Mouse (Mus musculus) forebrain, embryonic 14.5 days (tissue): Measurements from ENCODE around the gene Clip1. TPM values are rescaled to one million over a fixed set of nuclear protein-coding genes. Genes with fewer than 3 reads are reported as not detected.
A peak's percentile ranks its signal among the peaks of the same experiment; 100 is the strongest.

Source experiments
- ATAC-seq: fragments of 200-750 bp; cut with Nextera tagmentation; 2 replicates; pipeline ENCODE4 v1.8.0; 2017; ENCODE audit warnings: mild to moderate bottlenecking, moderate library complexity
- DNase-seq: peaks from one replicate; pipeline ENCODE4 v3.0.0-alpha.2; 2015; ENCODE audit warnings: low spot score
- H3K27ac ChIP-seq: fragments of 300-500 bp; sonication (generic); 2 replicates; pipeline ENCODE4 v1.5.1; 2014; ENCODE audit warnings: low read depth, mild to moderate bottlenecking, control low read depth, low read length, moderate library complexity
- H3K27me3 ChIP-seq: fragments of 300-500 bp; sonication (generic); replicated peaks from 2 replicates; pipeline ENCODE4 v1.6.1; 2014; ENCODE audit warnings: low read length, control low read depth, mixed read lengths; ENCODE audit not compliant: control insufficient read depth, insufficient read depth
- H3K36me3 ChIP-seq: fragments of 300-500 bp; sonication (generic); 2 replicates; pipeline ENCODE4 v1.6.1; 2014; ENCODE audit warnings: low read length, control low read depth; ENCODE audit not compliant: control insufficient read depth, insufficient read depth
- H3K4me1 ChIP-seq: fragments of 300-500 bp; sonication (generic); 2 replicates; pipeline ENCODE4 v1.6.1; 2014; ENCODE audit warnings: antibody characterized with exemption, low read length, control low read depth; ENCODE audit not compliant: control insufficient read depth, insufficient read depth
- H3K4me2 ChIP-seq: fragments of 300-500 bp; sonication (generic); 2 replicates; pipeline ENCODE4 v1.6.1; 2014; ENCODE audit warnings: mild to moderate bottlenecking, control low read depth, low read length
- H3K4me3 ChIP-seq: fragments of 300-500 bp; sonication (generic); 2 replicates; pipeline ENCODE4 v1.5.1; 2014; ENCODE audit warnings: low read depth, low read length, control low read depth
- H3K9ac ChIP-seq: fragments of 300-500 bp; sonication (generic); 2 replicates; pipeline ENCODE4 v1.6.1; 2014; ENCODE audit warnings: mild to moderate bottlenecking, low read length, control low read depth, moderate library complexity
- H3K9me3 ChIP-seq: fragments of 300-500 bp; sonication (generic); replicated peaks from 2 replicates; pipeline ENCODE4 v1.6.1; 2016; ENCODE audit warnings: low read length, control low read depth, mixed read lengths; ENCODE audit not compliant: control insufficient read depth
- WGBS: fragments of 180-500 bp; shearing (Covaris S2); extraction: QIAGEN DNeasy Blood & Tissue Kit; methylation state at CpG from one replicate; pipeline ENCODE4 v1.1.7; 2014; 5-methylcytosine and 5-hydroxymethylcytosine counted together
- polyA plus RNA-seq: library from polyadenylated mRNA; unstranded; fragments of >200 nt; fragmentation: Nextera tagmentation; extraction: Ambion mirVana; gene quantifications from 2 replicates; pipeline ENCODE4 v1.2.1, GENCODE M21; 2014

Clip1 gene
- polyA plus RNA-seq, 1 experiment from 2014 or later = 45.9 TPM

GRCm38 (mm10) chr5:123641259-123641900 lies 43.0 kb downstream of the Clip1 start:
- Histone ChIP-seq H3K9ac (no peak overlapping the region), H3K9me3 (no peaks in the 10 kb centered on the region), H3K4me3 (no peak overlapping the region), H3K4me1 (no peaks in the 10 kb centered on the region), H3K4me2 (no peak overlapping the region), H3K36me3 (peaks cover 79% of the 10 kb centered on the region), H3K27ac (no peak overlapping the region), H3K27me3 (no peaks in the 10 kb centered on the region)
- no peak for ATAC-seq
- 89% methylated on average over 7 of the region's 7 CpGs for WGBS
- no peak for DNase-seq

DNA sequence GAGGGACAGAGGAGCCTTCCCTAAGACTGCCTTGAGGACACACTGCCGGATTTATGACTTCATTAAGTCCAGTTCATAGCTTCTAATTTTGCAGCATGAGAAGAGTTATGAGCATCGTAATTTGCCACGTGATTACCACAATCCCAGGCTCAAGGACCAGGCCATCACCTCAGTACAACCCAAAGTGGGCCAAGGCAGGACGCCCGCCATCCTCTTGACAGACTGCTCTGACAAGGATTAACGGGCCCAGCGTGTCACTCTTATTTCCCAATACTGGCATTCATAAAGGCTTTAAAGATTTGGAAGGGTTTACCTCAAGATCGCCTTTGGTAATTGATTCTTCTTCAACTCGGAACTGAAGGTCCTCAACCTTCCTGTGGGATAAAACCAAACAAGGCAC lies 44.2 kb downstream of the Clip1 start:
- Histone ChIP-seq H3K9me3 (no peaks in the 10 kb centered on the region), H3K27ac (no peak overlapping the region), H3K9ac (no peak overlapping the region), H3K27me3 (no peaks in the 10 kb centered on the region), H3K36me3 (peaks cover 77% of the 10 kb centered on the region), H3K4me3 (no peak overlapping the region), H3K4me1 (no peaks in the 10 kb centered on the region), H3K4me2 (no peak overlapping the region)
- ATAC-seq (no peak), DNase-seq (no peak)
- WGBS = 88% methylated on average over 9 of the region's 9 CpGs

DNA sequence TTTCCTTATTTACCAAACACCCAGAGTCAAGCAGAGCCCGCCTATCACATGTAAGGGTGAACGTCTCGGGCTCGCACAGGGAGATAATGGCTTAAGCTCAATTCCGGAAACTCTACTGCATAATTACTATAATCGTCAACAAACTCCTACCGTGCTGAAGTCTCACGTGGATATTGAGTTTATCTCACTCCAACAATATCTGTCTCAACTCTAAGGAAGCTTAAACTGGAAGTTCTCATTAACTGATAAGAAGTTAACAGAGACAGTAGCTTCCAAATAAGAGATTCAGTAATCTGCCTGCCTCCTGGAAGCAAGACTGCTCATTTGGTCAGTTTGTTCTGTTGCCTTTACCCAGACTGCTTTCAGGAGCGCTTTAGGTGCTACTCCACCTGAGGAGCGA lies 53.2 kb downstream of the Clip1 start:
- ATAC-seq = no peak
- no peaks in the 10 kb centered on the region for H3K4me1 ChIP-seq
- H3K4me3 ChIP-seq = no peak overlapping the region
- 88% methylated on average over 10 of the region's 10 CpGs for WGBS
- peaks cover 55% of the 10 kb centered on the region for H3K36me3 ChIP-seq
- H3K9me3 ChIP-seq = no peaks in the 10 kb centered on the region
- H3K9ac ChIP-seq = no peak overlapping the region
- no peak overlapping the region for H3K27ac ChIP-seq
- no peaks in the 10 kb centered on the region for H3K27me3 ChIP-seq
- DNase-seq = no peak
- H3K4me2 ChIP-seq = no peak overlapping the region

DNA sequence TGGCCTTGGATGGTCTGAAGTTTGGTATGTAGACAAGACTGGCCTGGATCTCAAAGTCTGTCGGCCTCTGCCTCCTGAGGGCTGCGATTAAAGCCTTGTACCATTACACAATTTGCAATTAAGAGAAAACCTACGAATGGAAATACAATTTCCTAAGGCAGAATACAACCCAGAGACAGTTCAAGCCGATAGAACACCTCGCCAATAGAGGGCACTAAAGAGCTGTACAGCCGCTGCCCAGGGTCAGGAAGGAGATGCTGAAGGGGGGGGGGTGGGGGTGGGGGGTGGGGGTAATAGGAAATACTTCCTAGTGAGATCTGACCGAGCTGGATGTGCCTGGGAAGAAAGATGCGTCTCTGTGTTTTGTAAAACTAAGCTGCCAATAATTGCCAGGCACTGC lies 57.8 kb downstream of the Clip1 start:
- peak; percentile 54; the same call in 1 of the 2 replicates for ATAC-seq
- Histone ChIP-seq H3K27ac (no peak overlapping the region), H3K36me3 (peaks cover 43% of the 10 kb centered on the region)

DNA sequence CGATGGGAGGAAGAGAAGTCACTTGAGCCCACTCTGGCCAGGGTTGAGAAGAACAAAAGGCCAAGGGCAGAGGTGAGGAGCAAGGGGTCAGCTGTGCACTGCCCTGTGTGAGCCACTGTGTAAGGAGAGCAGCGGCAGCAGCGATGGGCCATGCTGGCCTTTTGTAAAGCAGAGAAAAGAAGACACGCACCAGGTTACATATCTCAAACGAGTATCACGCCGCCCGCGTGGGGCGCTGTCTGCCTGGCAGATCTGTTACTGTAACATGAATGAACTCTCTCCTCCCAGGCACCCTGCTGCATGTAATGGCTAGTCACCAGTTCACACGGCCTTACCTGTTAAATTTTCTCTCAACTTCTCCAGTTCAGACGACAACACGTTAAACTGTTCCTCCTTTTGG lies 62.0 kb downstream of the Clip1 start:
- H3K9ac ChIP-seq = no peak overlapping the region
- 79% methylated on average over 13 of the region's 13 CpGs for WGBS
- H3K4me2 ChIP-seq = no peak overlapping the region
- no peaks in the 10 kb centered on the region for H3K4me1 ChIP-seq
- H3K36me3 ChIP-seq = peaks cover 34% of the 10 kb centered on the region
- no peaks in the 10 kb centered on the region for H3K9me3 ChIP-seq
- ATAC-seq = no peak
- no peak overlapping the region for H3K27ac ChIP-seq
- H3K27me3 ChIP-seq = no peaks in the 10 kb centered on the region
- DNase-seq = no peak
- no peak overlapping the region for H3K4me3 ChIP-seq

More for the DNA sequence above, 57.8 kb downstream of the Clip1 start:
- Histone ChIP-seq H3K27me3 (no peaks in the 10 kb centered on the region), H3K4me2 (no peak overlapping the region), H3K9me3 (no peaks in the 10 kb centered on the region), H3K9ac (no peak overlapping the region), H3K4me1 (no peaks in the 10 kb centered on the region), H3K4me3 (no peak overlapping the region)
- DNase-seq = peak; percentile 70
- 32% methylated on average over 8 of the region's 8 CpGs for WGBS

- H3K4me3 ChIP-seq = no peak overlapping the region
- WGBS = 58% methylated on average over 2 of the region's 2 CpGs
- no peak overlapping the region for H3K9ac ChIP-seq
- peak; percentile 37 for DNase-seq
- peaks cover 69% of the 10 kb centered on the region for H3K36me3 ChIP-seq
- no peak overlapping the region for H3K4me2 ChIP-seq
- H3K27ac ChIP-seq = no peak overlapping the region
- H3K27me3 ChIP-seq = no peaks in the 10 kb centered on the region
- H3K9me3 ChIP-seq = no peaks in the 10 kb centered on the region
- no peaks in the 10 kb centered on the region for H3K4me1 ChIP-seq
- no peak for ATAC-seq
These were observed 65.9 kb downstream of the Clip1 start for GRCm38 (mm10) chr5:123618558-123618957.

GRCm38 (mm10) chr5:123614246-123614645 lies 70.2 kb downstream of the Clip1 start:
- WGBS = 93% methylated on average over 24 of the region's 24 CpGs
- Histone ChIP-seq H3K27me3 (no peaks in the 10 kb centered on the region), H3K9me3 (no peaks in the 10 kb centered on the region), H3K9ac (no peak overlapping the region), H3K4me1 (no peaks in the 10 kb centered on the region), H3K27ac (no peak overlapping the region), H3K36me3 (peaks cover 80% of the 10 kb centered on the region), H3K4me2 (no peak overlapping the region), H3K4me3 (no peak overlapping the region)
- DNase-seq = no peak
- ATAC-seq = no peak

DNA sequence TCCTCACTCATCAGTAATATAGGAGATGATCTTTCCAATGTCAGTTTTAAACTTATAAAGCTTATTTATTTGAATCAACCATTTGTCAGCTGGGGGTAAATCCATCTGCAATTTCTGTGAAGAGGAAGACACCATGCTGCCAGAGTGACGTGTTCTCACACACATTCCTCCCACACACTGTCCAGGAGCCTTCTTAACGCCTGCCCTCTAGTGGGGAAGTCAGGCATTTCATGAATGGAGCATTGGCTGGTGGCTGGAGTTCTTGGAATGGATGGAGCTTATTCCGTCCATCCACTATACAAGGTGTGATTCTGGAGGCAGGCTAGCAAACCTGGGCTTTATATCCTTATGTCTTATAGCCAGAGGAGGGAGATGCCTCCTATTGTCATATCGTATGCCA lies 74.6 kb downstream of the Clip1 start:
- DNase-seq (peak; percentile 84), ATAC-seq (no peak)
- no peaks in the 10 kb centered on the region for H3K4me1 ChIP-seq
- 32% methylated on average over 4 of the region's 4 CpGs for WGBS
- no peak overlapping the region for H3K4me3 ChIP-seq
- peaks cover 84% of the 10 kb centered on the region for H3K36me3 ChIP-seq
- no peak overlapping the region for H3K27ac ChIP-seq
- H3K9ac ChIP-seq = no peak overlapping the region
- no peaks in the 10 kb centered on the region for H3K27me3 ChIP-seq
- no peak overlapping the region for H3K4me2 ChIP-seq
- no peaks in the 10 kb centered on the region for H3K9me3 ChIP-seq

DNA sequence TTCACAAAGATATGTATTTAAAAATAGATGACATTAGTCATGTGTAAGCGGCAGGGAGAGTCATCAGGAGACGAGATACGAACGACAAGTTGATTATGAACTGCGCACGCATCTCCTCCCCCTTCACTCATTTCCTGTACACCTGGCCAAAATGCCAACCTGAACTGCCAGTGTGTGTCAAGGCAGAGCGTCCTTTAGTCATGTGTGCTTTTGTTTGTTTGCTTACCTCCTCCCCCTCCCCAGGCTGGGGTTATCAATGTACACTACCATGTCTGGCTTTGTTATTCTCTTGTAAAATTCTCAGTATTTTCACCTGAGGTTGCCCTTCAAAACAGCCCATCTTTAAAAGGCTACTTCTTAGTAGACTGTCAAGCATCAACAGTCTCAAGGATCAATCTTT lies 75.0 kb downstream of the Clip1 start:
- Histone ChIP-seq H3K4me2 (no peak overlapping the region), H3K9me3 (no peaks in the 10 kb centered on the region), H3K27me3 (no peaks in the 10 kb centered on the region), H3K4me1 (no peaks in the 10 kb centered on the region), H3K36me3 (peaks cover 84% of the 10 kb centered on the region), H3K9ac (no peak overlapping the region), H3K27ac (no peak overlapping the region), H3K4me3 (no peak overlapping the region)
- DNase-seq (no peak), ATAC-seq (no peak)
- 95% methylated on average over 7 of the region's 7 CpGs for WGBS
